Mouse (Mus musculus): ENCODE data around the gene Mylpf. TPM values are rescaled to one million over a fixed set of nuclear protein-coding genes. Genes with fewer than 3 reads are reported as not detected.
A peak's percentile ranks its signal among the peaks of the same experiment; 100 is the strongest.

Gene Mylpf
- total RNA-seq, 2 experiments from 2014 or later, result 6.0 to 7.8 TPM

GRCm38 (mm10) chr7:127196484-127196883, 12.2 kb upstream of the Mylpf start:
- ATAC-seq (replicated peaks; ENCODE audit: poor library complexity), result no peak

GRCm38 (mm10) chr7:127206606-127207005, 2.1 kb upstream of the Mylpf start:
- ATAC-seq (replicated peaks; ENCODE audit: poor library complexity), result peak; percentile 15; the same call in 1 of the 2 replicates

- ATAC-seq (replicated peaks; ENCODE audit: poor library complexity), result no peak
Observed at GRCm38 (mm10) chr7:127207374-127208294, 1.1 kb upstream of the Mylpf start.

GRCm38 (mm10) chr7:127208295-127208552, 466 bp upstream of the Mylpf start, which contains the start of gene Tbc1d10b:
Gene Tbc1d10b, minus strand, starts transcription at chr7:127208468.
- ATAC-seq (replicated peaks; ENCODE audit: poor library complexity), result no peak

- ATAC-seq (replicated peaks; ENCODE audit: poor library complexity), result no peak
Observed at GRCm38 (mm10) chr7:127209851-127210250, 1.2 kb downstream of the Mylpf start.

GRCm38 (mm10) chr7:127210266-127210665, 1.6 kb downstream of the Mylpf start:
- no peak for ATAC-seq (replicated peaks; ENCODE audit: poor library complexity)

- no peak for ATAC-seq (replicated peaks; ENCODE audit: poor library complexity)
Observed at GRCm38 (mm10) chr7:127211014-127211745, 2.5 kb downstream of the Mylpf start.

- ATAC-seq (replicated peaks; ENCODE audit: poor library complexity), result no peak
Observed at GRCm38 (mm10) chr7:127212432-127213250, 4.0 kb downstream of the Mylpf start.

- ATAC-seq (replicated peaks; ENCODE audit: poor library complexity), result no peak
Observed at GRCm38 (mm10) chr7:127213485-127213884, 4.8 kb downstream of the Mylpf start.

- ATAC-seq (replicated peaks; ENCODE audit: poor library complexity), result no peak
Observed at GRCm38 (mm10) chr7:127213930-127214329, 5.2 kb downstream of the Mylpf start.

- no peak for ATAC-seq (replicated peaks; ENCODE audit: poor library complexity)
Observed at GRCm38 (mm10) chr7:127214521-127214920, 5.8 kb downstream of the Mylpf start.

GRCm38 (mm10) chr7:127214981-127215871, 6.5 kb downstream of the Mylpf start:
- peak; percentile 70 for ATAC-seq (replicated peaks; ENCODE audit: poor library complexity)

GRCm38 (mm10) chr7:127216307-127216706, 7.6 kb downstream of the Mylpf start:
- ATAC-seq (replicated peaks; ENCODE audit: poor library complexity), result no peak

GRCm38 (mm10) chr7:127217475-127217874, 8.8 kb downstream of the Mylpf start:
- no peak for ATAC-seq (replicated peaks; ENCODE audit: poor library complexity)

- ATAC-seq (replicated peaks; ENCODE audit: poor library complexity), result peak; percentile 25
Observed at GRCm38 (mm10) chr7:127217901-127218642, 9.4 kb downstream of the Mylpf start.

- peak; percentile 47 for ATAC-seq (replicated peaks; ENCODE audit: poor library complexity)
Observed at GRCm38 (mm10) chr7:127218670-127219069, 10.0 kb downstream of the Mylpf start.

GRCm38 (mm10) chr7:127220440-127220839, 11.8 kb downstream of the Mylpf start:
- no peak for ATAC-seq (replicated peaks; ENCODE audit: poor library complexity)

- ATAC-seq (replicated peaks; ENCODE audit: poor library complexity), result no peak
Observed at GRCm38 (mm10) chr7:127223106-127223505, 14.4 kb downstream of the Mylpf start.
